Mouse (Mus musculus) kidney, adult 8-10 months (tissue): ENCODE measurements around the gene Strn.
"Not testable (repeated sequence)": the region's sequence is repeated elsewhere in the genome, so short reads cannot be mapped to it uniquely, and the experiment has no call there.

Experiments used
- DNase-seq, 2 experiments: peaks; one replicate each; pipeline ENCODE4 v3.0.0; 2022

The Strn gene

GRCm38 (mm10) chr17:78702988-78703387 is 34.0 kb downstream of the Strn start:
- DNase-seq = no peak

GRCm38 (mm10) chr17:78698965-78699364 is 38.0 kb downstream of the Strn start:
- no peak for DNase-seq

- no peak for DNase-seq
Observed at GRCm38 (mm10) chr17:78697462-78697861, 39.5 kb downstream of the Strn start.

GRCm38 (mm10) chr17:78696922-78697321 is 40.1 kb downstream of the Strn start:
- DNase-seq = no peak

- not testable (repeated sequence) for DNase-seq
Observed at GRCm38 (mm10) chr17:78689231-78689630, 47.8 kb downstream of the Strn start.

GRCm38 (mm10) chr17:78687971-78688370 is 49.0 kb downstream of the Strn start:
- DNase-seq = no peak

- DNase-seq = no peak
Observed at GRCm38 (mm10) chr17:78685004-78685403, 52.0 kb downstream of the Strn start.

GRCm38 (mm10) chr17:78682351-78682750 is 54.6 kb downstream of the Strn start:
- DNase-seq = no peak

- no peak for DNase-seq
Observed at GRCm38 (mm10) chr17:78679503-78679902, 57.5 kb downstream of the Strn start.

- no peak for DNase-seq
Observed at GRCm38 (mm10) chr17:78676813-78677212, 60.2 kb downstream of the Strn start.

- DNase-seq = no peak
Observed at GRCm38 (mm10) chr17:78664962-78665545, 71.9 kb downstream of the Strn start.

GRCm38 (mm10) chr17:78654841-78655240 is 82.2 kb downstream of the Strn start:
- DNase-seq = no peak

- no peak for DNase-seq
Observed at GRCm38 (mm10) chr17:78643853-78644475, 93.0 kb downstream of the Strn start.

GRCm38 (mm10) chr17:78642259-78642658 is 94.7 kb downstream of the Strn start:
- no peak for DNase-seq

- DNase-seq = no peak
Observed at GRCm38 (mm10) chr17:78640387-78640786, 96.6 kb downstream of the Strn start.

GRCm38 (mm10) chr17:78639099-78639498 is 97.9 kb downstream of the Strn start:
- DNase-seq = no peak

GRCm38 (mm10) chr17:78637140-78637539 is 99.9 kb downstream of the Strn start:
- no peak for DNase-seq

- DNase-seq = no peak
Observed at GRCm38 (mm10) chr17:78635616-78636015, 101.4 kb downstream of the Strn start.

- DNase-seq = no peak
Observed at GRCm38 (mm10) chr17:78624941-78625340, 112.1 kb downstream of the Strn start.

- no peak for DNase-seq
Observed at GRCm38 (mm10) chr17:78621863-78622262, 115.1 kb downstream of the Strn start.

GRCm38 (mm10) chr17:78620740-78621139 is 116.3 kb downstream of the Strn start:
- DNase-seq = no peak

GRCm38 (mm10) chr17:78619981-78620380 is 117.0 kb downstream of the Strn start:
- DNase-seq = no peak

GRCm38 (mm10) chr17:78618164-78618693 is 118.8 kb downstream of the Strn start:
- no peak for DNase-seq

GRCm38 (mm10) chr17:78615096-78615495 is 121.9 kb downstream of the Strn start:
- no peak for DNase-seq

- no peak for DNase-seq
Observed at GRCm38 (mm10) chr17:78614481-78614880, 122.5 kb downstream of the Strn start.
